Mouse (Mus musculus): Measurements from ENCODE around the gene Zfp39. TPM values are rescaled to one million over a fixed set of nuclear protein-coding genes. Genes with fewer than 3 reads are reported as not detected.

Gene Zfp39
- total RNA-seq, 1 experiment, result 3.0 TPM

DNA sequence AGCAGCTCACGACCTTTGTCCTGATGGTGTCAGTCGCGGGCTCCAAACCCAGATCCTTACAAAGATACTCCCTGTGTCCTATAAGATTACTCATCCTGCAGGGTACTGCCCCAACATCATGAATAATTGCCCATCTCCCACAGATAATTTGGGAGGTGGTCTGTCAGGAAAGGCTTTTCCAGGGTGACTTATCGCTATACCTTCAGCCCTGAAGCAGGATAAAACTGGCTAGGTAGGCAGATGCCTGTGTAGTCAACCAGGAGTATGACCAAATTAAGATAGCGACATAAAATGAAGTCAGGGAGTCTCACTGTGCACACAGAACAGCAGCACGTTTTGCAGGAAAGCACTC lies 35.0 kb upstream of the Zfp39 start:
- Histone ChIP-seq H3K27ac (ENCODE audit: insufficient read depth, low read depth, low read length, poor library complexity, severe bottlenecking) (no peak overlapping the region), H3K4me3 (ENCODE audit: insufficient read depth in 1 of 2, low read depth in 1 of 2, low read length in 2 of 2, poor library complexity in 1 of 2, severe bottlenecking in 1 of 2) (peak overlapping the region in 1 of 2 experiments; percentile 94; a peak in 2 of 4 replicates), H3K4me1 (ENCODE audit: control insufficient read depth in 2 of 2, insufficient read depth in 2 of 2, low read length in 2 of 2, poor library complexity in 1 of 2) (no peaks in the 10 kb centered on the region), H3K9me3 (ENCODE audit: control insufficient read depth, insufficient read depth, low read depth, low read length) (no peaks in the 10 kb centered on the region), H3K9ac (ENCODE audit: insufficient read depth, low read depth, low read length, poor library complexity, severe bottlenecking) (no peak overlapping the region), H3K36me3 (ENCODE audit: control insufficient read depth, insufficient read depth, low read length, poor library complexity, severe bottlenecking) (peaks cover 12% of the 10 kb centered on the region)
- no peak for DNase-seq (ENCODE audit: low read depth, low spot score)
- no peak for TF ChIP-seq ZC3H11A (IDR thresholded peaks at IDR 0.05; ENCODE audit: borderline replicate concordance, low read depth, low read length)
- no peak for TF ChIP-seq HCFC1 (IDR thresholded peaks at IDR 0.05; ENCODE audit: borderline replicate concordance, insufficient read depth, low read length)
- no peak for TF ChIP-seq ZNF384 (IDR thresholded peaks at IDR 0.05; ENCODE audit: low read depth, low read length)
- TF ChIP-seq CHD2 (IDR thresholded peaks at IDR 0.05; ENCODE audit: low read depth, low read length), result no peak
- no peak for TF ChIP-seq MAFK (IDR thresholded peaks at IDR 0.05; ENCODE audit: insufficient read depth, low read depth, low read length)
- in situ Hi-C loops (cut with MboI; ENCODE audit: low sequenced_read_pairs in 2 of 2, unreplicated experiment in 2 of 2), result no loop called here

- Histone ChIP-seq H3K9ac (ENCODE audit: insufficient read depth, low read depth, low read length, poor library complexity, severe bottlenecking) (peak within 1 kb of the TSS; percentile 90), H3K27ac (ENCODE audit: insufficient read depth, low read depth, low read length, poor library complexity, severe bottlenecking) (no peak within 1 kb of the TSS), H3K9me3 (ENCODE audit: control insufficient read depth, insufficient read depth, low read depth, low read length) (no peaks in the 10 kb centered on the region), H3K4me3 (ENCODE audit: insufficient read depth in 1 of 2, low read depth in 1 of 2, low read length in 2 of 2, poor library complexity in 1 of 2, severe bottlenecking in 1 of 2) (peak within 1 kb of the TSS; percentile 87 to 94), H3K36me3 (ENCODE audit: control insufficient read depth, insufficient read depth, low read length, poor library complexity, severe bottlenecking) (peaks cover 17% of the 10 kb centered on the region), H3K4me1 (ENCODE audit: control insufficient read depth in 2 of 2, insufficient read depth in 2 of 2, low read length in 2 of 2, poor library complexity in 1 of 2) (no peaks in the 10 kb centered on the region)
- in situ Hi-C loops (cut with MboI; ENCODE audit: low sequenced_read_pairs in 2 of 2, unreplicated experiment in 2 of 2), result no loop called here
- peak; percentile 85 for DNase-seq (ENCODE audit: low read depth, low spot score)
- no peak for TF ChIP-seq ZNF384 (IDR thresholded peaks at IDR 0.05; ENCODE audit: low read depth, low read length)
- TF ChIP-seq HCFC1 (IDR thresholded peaks at IDR 0.05; ENCODE audit: borderline replicate concordance, insufficient read depth, low read length), result peak; percentile 50; the same call in 1 of the 2 replicates
These were observed 34.5 kb upstream of the Zfp39 start, which contains the start of gene Rnf187 for GRCm38 (mm10) chr11:58938322-58939087. TSS of gene Rnf187 (minus strand) at chr11:58938916.

- Histone ChIP-seq H3K9me3 (ENCODE audit: control insufficient read depth, insufficient read depth, low read depth, low read length) (no peaks in the 10 kb centered on the region), H3K36me3 (ENCODE audit: control insufficient read depth, insufficient read depth, low read length, poor library complexity, severe bottlenecking) (peaks cover 23% of the 10 kb centered on the region), H3K4me1 (ENCODE audit: control insufficient read depth in 2 of 2, insufficient read depth in 2 of 2, low read length in 2 of 2, poor library complexity in 1 of 2) (no peaks in the 10 kb centered on the region), H3K4me3 (ENCODE audit: insufficient read depth in 1 of 2, low read depth in 1 of 2, low read length in 2 of 2, poor library complexity in 1 of 2, severe bottlenecking in 1 of 2) (peak overlapping the region; percentile 87 to 94), H3K9ac (ENCODE audit: insufficient read depth, low read depth, low read length, poor library complexity, severe bottlenecking) (peak overlapping the region; percentile 90), H3K27ac (ENCODE audit: insufficient read depth, low read depth, low read length, poor library complexity, severe bottlenecking) (no peak overlapping the region)
- 0 out of 2 replicates have a peak, but pooled peaks have one; percentile 24 for TF ChIP-seq HCFC1 (IDR thresholded peaks at IDR 0.05; ENCODE audit: borderline replicate concordance, insufficient read depth, low read length)
- no peak for TF ChIP-seq CHD2 (IDR thresholded peaks at IDR 0.05; ENCODE audit: low read depth, low read length)
- TF ChIP-seq ZC3H11A (IDR thresholded peaks at IDR 0.05; ENCODE audit: borderline replicate concordance, low read depth, low read length), result no peak
- no peak for DNase-seq (ENCODE audit: low read depth, low spot score)
- in situ Hi-C loops (cut with MboI; ENCODE audit: low sequenced_read_pairs in 2 of 2, unreplicated experiment in 2 of 2), result no loop called here
These were observed 33.9 kb upstream of the Zfp39 start for GRCm38 (mm10) chr11:58937909-58938308.

GRCm38 (mm10) chr11:58931576-58931975 lies 27.6 kb upstream of the Zfp39 start:
- Histone ChIP-seq H3K27ac (ENCODE audit: insufficient read depth, low read depth, low read length, poor library complexity, severe bottlenecking) (no peak overlapping the region), H3K36me3 (ENCODE audit: control insufficient read depth, insufficient read depth, low read length, poor library complexity, severe bottlenecking) (peaks cover 36% of the 10 kb centered on the region), H3K9ac (ENCODE audit: insufficient read depth, low read depth, low read length, poor library complexity, severe bottlenecking) (no peak overlapping the region), H3K9me3 (ENCODE audit: control insufficient read depth, insufficient read depth, low read depth, low read length) (no peaks in the 10 kb centered on the region), H3K4me1 (ENCODE audit: control insufficient read depth in 2 of 2, insufficient read depth in 2 of 2, low read length in 2 of 2, poor library complexity in 1 of 2) (peaks cover 0 to 8% of the 10 kb centered on the region in 2 experiments; a peak in 1 of 4 replicates), H3K4me3 (ENCODE audit: insufficient read depth in 1 of 2, low read depth in 1 of 2, low read length in 2 of 2, poor library complexity in 1 of 2, severe bottlenecking in 1 of 2) (no peak overlapping the region)
- no peak for TF ChIP-seq HCFC1 (IDR thresholded peaks at IDR 0.05; ENCODE audit: borderline replicate concordance, insufficient read depth, low read length)
- TF ChIP-seq CHD2 (IDR thresholded peaks at IDR 0.05; ENCODE audit: low read depth, low read length), result no peak
- TF ChIP-seq ZC3H11A (IDR thresholded peaks at IDR 0.05; ENCODE audit: borderline replicate concordance, low read depth, low read length), result no peak
- no peak for TF ChIP-seq MAFK (IDR thresholded peaks at IDR 0.05; ENCODE audit: insufficient read depth, low read depth, low read length)
- no peak for TF ChIP-seq ZNF384 (IDR thresholded peaks at IDR 0.05; ENCODE audit: low read depth, low read length)
- in situ Hi-C loops (cut with MboI; ENCODE audit: low sequenced_read_pairs in 2 of 2, unreplicated experiment in 2 of 2), result no loop called here
- no peak for DNase-seq (ENCODE audit: low read depth, low spot score)
